Mouse (Mus musculus) monocyte, adult 5-6 weeks (primary cell): ENCODE measurements around the gene Ccr9. TPM values are rescaled to one million over a fixed set of nuclear protein-coding genes. Genes with fewer than 3 reads are reported as not detected.
"Not testable (repeated sequence)": the region's sequence is repeated elsewhere in the genome, so short reads cannot be mapped to it uniquely, and the experiment has no call there.

ENCODE experiments used
- ATAC-seq: fragments of 153-309, 156-312 bp; replicated peaks from 2 replicates; pipeline ENCODE4 v1.8.0; 2017; ENCODE audit warnings: mild to moderate bottlenecking; ENCODE audit not compliant: low TSS enrichment, insufficient number of reproducible peaks, severe bottlenecking, poor library complexity, low FRiP score
- total RNA-seq: library from RNA; stranded (forward); fragments of 200-1000, 200-491, 200-594 nt; gene quantifications from 3 replicates; pipeline ENCODE4 v1.2.3, GENCODE M21; 2017

The Ccr9 gene
- 0.32 to 2.3 TPM (median 0.67 TPM) in 3 replicates for total RNA-seq

GRCm38 (mm10) chr9:123678327-123679105 lies at the start of gene Ccr9, which contains the start of gene Slc6a20a:
Ccr9 (plus strand) TSS chr9:123678439.
Slc6a20a (minus strand) TSS chr9:123678885.
- no peak for ATAC-seq

GRCm38 (mm10) chr9:123631666-123632065 lies 46.6 kb upstream of the Ccr9 start:
- ATAC-seq, result no peak

- ATAC-seq, result no peak
Observed at GRCm38 (mm10) chr9:123632281-123632680, 46.0 kb upstream of the Ccr9 start, which contains the start of gene Slc6a20b. Slc6a20b (minus strand) TSS chr9:123632565.

GRCm38 (mm10) chr9:123632993-123633392 lies 45.2 kb upstream of the Ccr9 start:
- no peak for ATAC-seq

GRCm38 (mm10) chr9:123636771-123637170 lies 41.5 kb upstream of the Ccr9 start:
- no peak for ATAC-seq

- no peak for ATAC-seq
Observed at GRCm38 (mm10) chr9:123638231-123638630, 40.0 kb upstream of the Ccr9 start.

GRCm38 (mm10) chr9:123638668-123639089 lies 39.6 kb upstream of the Ccr9 start:
- ATAC-seq, result no peak; the same call in 1 of the 2 replicates

GRCm38 (mm10) chr9:123640106-123640505 lies 38.1 kb upstream of the Ccr9 start:
- ATAC-seq, result no peak

- no peak for ATAC-seq
Observed at GRCm38 (mm10) chr9:123649785-123650511, 28.3 kb upstream of the Ccr9 start.

GRCm38 (mm10) chr9:123651369-123651768 lies 26.9 kb upstream of the Ccr9 start:
- no peak for ATAC-seq

GRCm38 (mm10) chr9:123657457-123657856 lies 20.8 kb upstream of the Ccr9 start:
- ATAC-seq, result no peak

GRCm38 (mm10) chr9:123658981-123659380 lies 19.3 kb upstream of the Ccr9 start:
- ATAC-seq, result no peak

- ATAC-seq, result not testable (repeated sequence)
Observed at GRCm38 (mm10) chr9:123659986-123660676, 18.1 kb upstream of the Ccr9 start.

GRCm38 (mm10) chr9:123665645-123666044 lies 12.6 kb upstream of the Ccr9 start:
- ATAC-seq, result no peak

GRCm38 (mm10) chr9:123679198-123679597 lies 959 bp downstream of the Ccr9 start:
- ATAC-seq, result no peak

- no peak for ATAC-seq
Observed at GRCm38 (mm10) chr9:123683704-123684103, 5.5 kb downstream of the Ccr9 start.

GRCm38 (mm10) chr9:123686206-123686605 lies 8.0 kb downstream of the Ccr9 start:
- ATAC-seq, result no peak

GRCm38 (mm10) chr9:123688227-123688626 lies 10.0 kb downstream of the Ccr9 start:
- ATAC-seq, result no peak

- no peak for ATAC-seq
Observed at GRCm38 (mm10) chr9:123695634-123696302, 17.5 kb downstream of the Ccr9 start.
